Mouse (Mus musculus): Measurements from ENCODE around the gene Wdr31. TPM values are rescaled to one million over a fixed set of nuclear protein-coding genes. Genes with fewer than 3 reads are reported as not detected.
A peak's percentile ranks its signal among the peaks of the same experiment; 100 is the strongest.

Wdr31 gene
- polyA plus RNA-seq, 1 experiment, result 2.8 TPM

- no peak for DNase-seq (ENCODE audit: low spot score)
Measured at GRCm38 (mm10) chr4:62439793-62440192, 30.9 kb downstream of the Wdr31 start.

- no peak for DNase-seq (ENCODE audit: low spot score)
Measured at GRCm38 (mm10) chr4:62437871-62438270, 32.8 kb downstream of the Wdr31 start.

GRCm38 (mm10) chr4:62437256-62437778 lies 33.4 kb downstream of the Wdr31 start:
- no peak for DNase-seq (ENCODE audit: low spot score)

- no peak for DNase-seq (ENCODE audit: low spot score)
Measured at GRCm38 (mm10) chr4:62435081-62435480, 35.6 kb downstream of the Wdr31 start, which contains the start of gene Rnf183. TSS of gene Rnf183 (minus strand) at chr4:62435252.

GRCm38 (mm10) chr4:62433939-62434870 lies 36.5 kb downstream of the Wdr31 start:
- no peak for DNase-seq (ENCODE audit: low spot score)

- no peak for DNase-seq (ENCODE audit: low spot score)
Measured at GRCm38 (mm10) chr4:62431522-62431921, 39.2 kb downstream of the Wdr31 start.

- DNase-seq (ENCODE audit: low spot score), result no peak
Measured at GRCm38 (mm10) chr4:62430678-62431077, 40.0 kb downstream of the Wdr31 start.

- no peak for DNase-seq (ENCODE audit: low spot score)
Measured at GRCm38 (mm10) chr4:62429616-62430015, 41.1 kb downstream of the Wdr31 start.

GRCm38 (mm10) chr4:62427978-62428758 lies 42.5 kb downstream of the Wdr31 start:
- no peak for DNase-seq (ENCODE audit: low spot score)

- no peak for DNase-seq (ENCODE audit: low spot score)
Measured at GRCm38 (mm10) chr4:62425891-62426290, 44.8 kb downstream of the Wdr31 start.

GRCm38 (mm10) chr4:62419091-62419490 lies 51.6 kb downstream of the Wdr31 start:
- DNase-seq (ENCODE audit: low spot score), result no peak

- no peak for DNase-seq (ENCODE audit: low spot score)
Measured at GRCm38 (mm10) chr4:62418448-62418847, 52.2 kb downstream of the Wdr31 start.

GRCm38 (mm10) chr4:62411606-62412005 lies 59.1 kb downstream of the Wdr31 start:
- no peak for DNase-seq (ENCODE audit: low spot score)

- DNase-seq (ENCODE audit: low spot score), result no peak
Measured at GRCm38 (mm10) chr4:62410325-62410724, 60.4 kb downstream of the Wdr31 start.

- no peak for DNase-seq (ENCODE audit: low spot score)
Measured at GRCm38 (mm10) chr4:62409615-62410014, 61.1 kb downstream of the Wdr31 start.

- peak; percentile 80 for DNase-seq (ENCODE audit: low spot score)
Measured at GRCm38 (mm10) chr4:62408601-62409282, 62.0 kb downstream of the Wdr31 start, which contains the start of the genes Cdc26 and Prpf4. TSS of gene Cdc26 (minus strand) at chr4:62408642. TSS of gene Prpf4 (plus strand) at chr4:62408797.

GRCm38 (mm10) chr4:62407730-62408582 lies 62.7 kb downstream of the Wdr31 start:
- DNase-seq (ENCODE audit: low spot score), result no peak

GRCm38 (mm10) chr4:62406133-62406532 lies 64.6 kb downstream of the Wdr31 start:
- DNase-seq (ENCODE audit: low spot score), result no peak

- no peak for DNase-seq (ENCODE audit: low spot score)
Measured at GRCm38 (mm10) chr4:62398956-62399355, 71.7 kb downstream of the Wdr31 start.
